Mouse (Mus musculus) heart, adult 2 months (tissue): Measurements from ENCODE around the gene N4bp1.

Experiments used
- CTCF ChIP-seq: fragments of 200-600 bp; IDR thresholded peaks from 2 replicates; pipeline ENCODE4 v1.8.1; 2022; ENCODE audit warnings: antibody characterized with exemption, mild to moderate bottlenecking, moderate library complexity
- POLR2A ChIP-seq: fragments of 200-500 bp; IDR thresholded peaks from 2 replicates; pipeline ENCODE4 v1.6.1; 2011; ENCODE audit warnings: mild to moderate bottlenecking, low read depth, low read length, control low read depth; ENCODE audit not compliant: insufficient read depth

DNA sequence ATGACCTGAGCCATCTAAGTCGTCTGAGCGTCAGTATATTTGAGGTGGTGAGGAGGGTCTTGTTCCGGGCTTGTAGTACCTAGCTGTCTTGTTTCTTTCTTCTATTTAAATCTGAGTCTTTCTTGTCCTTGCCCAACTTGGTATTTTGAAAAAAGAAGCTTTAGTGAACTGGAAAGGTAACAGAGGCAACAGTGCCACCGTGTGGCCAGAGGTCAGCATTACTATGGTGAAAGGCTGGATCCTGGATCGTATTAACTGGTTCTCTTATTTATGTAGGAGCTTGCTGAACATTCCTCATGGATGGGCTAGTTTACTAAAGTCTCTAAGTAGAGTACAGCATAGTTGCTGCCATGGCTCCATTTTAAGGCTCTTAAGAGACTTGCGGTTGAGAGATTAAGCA is 23.5 kb upstream of the N4bp1 start:
- peak; percentile 93 for TF ChIP-seq CTCF
- no peak for TF ChIP-seq POLR2A
